Mouse (Mus musculus): Measurements from ENCODE around the gene Bpifb1.

DNA sequence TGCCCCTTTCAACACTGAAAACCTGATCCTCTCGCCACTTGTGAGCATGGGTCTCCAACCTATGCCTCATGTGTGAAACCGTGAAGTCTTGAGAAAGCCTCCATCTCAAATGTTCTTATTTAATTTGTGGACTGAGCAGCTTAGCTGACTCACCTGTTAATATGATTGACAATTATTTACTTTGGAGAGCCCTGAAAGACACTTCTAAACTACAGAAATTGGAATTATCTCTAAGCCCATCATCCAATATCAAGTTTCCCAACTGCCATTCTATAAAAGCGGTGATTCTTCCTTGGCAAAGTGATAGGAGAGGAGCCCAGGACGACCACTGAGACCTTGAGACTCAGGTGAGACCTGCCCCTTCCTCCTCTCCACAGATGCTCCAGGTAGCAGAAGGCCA is 48.0 kb upstream of the Bpifb1 start, which contains the start of gene Bpifa1:
- no peak for TF ChIP-seq POLR2A (IDR thresholded peaks at IDR 0.05; ENCODE audit: control insufficient read depth, extremely low read depth, insufficient read depth, low read length, poor library complexity)
- TF ChIP-seq CTCF (IDR thresholded peaks at IDR 0.05; ENCODE audit: borderline replicate concordance, control insufficient read depth, extremely low read depth, insufficient read depth, low read length, poor library complexity): no peak

Data from thymus, adult 2 months (tissue).